Mouse (Mus musculus) liver, adult 2 months (tissue): Measurements from ENCODE around the gene Tacr3.

Experiments
- CTCF ChIP-seq: fragments of 200-500 bp; IDR thresholded peaks from 2 replicates; pipeline ENCODE4 v1.5.1; 2011; ENCODE audit warnings: low read depth, low read length, control low read depth
- POLR2A ChIP-seq: fragments of 200-500 bp; IDR thresholded peaks from 2 replicates; pipeline ENCODE4 v1.6.1; 2011; ENCODE audit warnings: low read length, control low read depth; ENCODE audit not compliant: insufficient read depth; ENCODE audit errors: extremely low read depth

DNA sequence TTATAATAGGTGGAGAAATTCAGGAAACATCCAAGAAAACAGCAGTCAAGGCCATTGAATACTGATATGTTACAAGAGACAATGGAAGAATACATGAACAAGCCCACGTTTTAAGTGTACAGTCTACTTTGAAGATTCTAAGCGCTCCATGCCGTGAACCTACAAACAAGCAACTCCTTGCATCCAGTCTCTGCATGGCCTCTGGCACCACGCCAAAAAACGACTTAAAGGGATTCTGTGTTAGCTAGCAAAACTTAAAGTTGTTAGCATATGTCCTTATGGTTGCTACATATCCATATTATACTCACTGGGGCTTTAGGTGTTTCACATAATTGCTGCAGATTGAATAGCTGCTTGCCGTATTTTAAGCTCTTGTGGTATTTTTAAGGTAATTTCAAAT, 134.7 kb downstream of the Tacr3 start:
- TF ChIP-seq POLR2A (no peak), CTCF (no peak)
